Mouse (Mus musculus) stomach, embryonic 14.5 days (tissue): ENCODE measurements at regions not wholly inside any gene's neighbourhood (a gene's known extent, or its start where the extent isn't known, plus 50 kb on each side); places are given as distances from the start of the nearest gene placed in this dataset.

Experiments used
- ATAC-seq: fragments of 200-750 bp; cut with Nextera tagmentation; 2 replicates; pipeline ENCODE4 v1.8.0; 2017; ENCODE audit warnings: low read depth, moderate TSS enrichment; ENCODE audit not compliant: insufficient number of reproducible peaks, insufficient read depth, low FRiP score
- H3K27ac ChIP-seq: fragments of 300-500 bp; sonication (generic); 2 replicates; pipeline ENCODE4 v1.5.1; 2014; ENCODE audit warnings: mild to moderate bottlenecking, low read length, moderate library complexity, mixed read lengths
- H3K27me3 ChIP-seq: fragments of 300-500 bp; sonication (generic); 2 replicates; pipeline ENCODE4 v1.6.1; 2014; ENCODE audit warnings: low read length, control low read depth, mixed read lengths; ENCODE audit not compliant: control insufficient read depth, insufficient read depth
- H3K36me3 ChIP-seq: fragments of 300-500 bp; sonication (generic); 2 replicates; pipeline ENCODE4 v1.6.1; 2014; ENCODE audit warnings: mild to moderate bottlenecking, control low read depth, low read length, moderate library complexity, mixed read lengths; ENCODE audit not compliant: control insufficient read depth, insufficient read depth
- H3K4me1 ChIP-seq: fragments of 300-500 bp; sonication (generic); 2 replicates; pipeline ENCODE4 v1.6.1; 2014; ENCODE audit warnings: low read length, control low read depth, mixed read lengths; ENCODE audit not compliant: control insufficient read depth, insufficient read depth
- H3K4me2 ChIP-seq: fragments of 300-500 bp; sonication (generic); replicated peaks from 2 replicates; pipeline ENCODE4 v1.6.1; 2014; ENCODE audit warnings: low read depth, low read length, control low read depth
- H3K4me3 ChIP-seq: fragments of 300-500 bp; sonication (generic); 2 replicates; pipeline ENCODE4 v1.5.1; 2014; ENCODE audit warnings: low read depth, low read length, control low read depth
- H3K9ac ChIP-seq: fragments of 300-500 bp; sonication (generic); replicated peaks from 2 replicates; pipeline ENCODE4 v1.6.1; 2014; ENCODE audit warnings: low read depth, mild to moderate bottlenecking, control low read depth, low read length, moderate library complexity, mixed read lengths
- H3K9me3 ChIP-seq: fragments of 300-500 bp; sonication (generic); 2 replicates; pipeline ENCODE4 v1.6.1; 2016; ENCODE audit warnings: low read depth, low read length, control low read depth; ENCODE audit not compliant: control insufficient read depth
- WGBS: fragments of 180-500 bp; shearing (Covaris S2); extraction: QIAGEN DNeasy Blood & Tissue Kit; methylation state at CpG from one replicate; pipeline ENCODE4 v1.1.7; 2014; 5-methylcytosine and 5-hydroxymethylcytosine counted together

DNA sequence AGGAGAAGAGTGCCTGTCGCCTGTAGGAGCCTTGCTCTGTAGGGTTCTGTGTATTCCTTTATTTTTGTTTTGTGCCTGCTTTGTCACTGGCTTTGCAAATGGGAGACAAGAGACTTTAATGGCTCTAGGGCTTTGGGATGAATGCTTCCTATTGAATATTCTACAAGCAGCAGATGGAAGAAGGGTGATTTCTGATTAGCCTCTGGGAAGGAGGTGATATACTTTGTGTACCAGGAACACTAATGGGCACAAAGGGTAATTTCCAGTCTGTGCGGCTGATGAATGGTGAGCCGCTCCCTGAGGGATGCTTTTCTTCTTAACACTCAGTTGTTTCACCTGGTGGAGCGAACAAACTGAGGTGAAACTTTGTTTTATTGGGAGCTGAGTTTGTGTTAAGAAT is 435.5 kb downstream of the Bckdhb start:
- H3K27ac ChIP-seq = no peak overlapping the region
- H3K9ac ChIP-seq = no peak overlapping the region
- H3K9me3 ChIP-seq = no peaks in the 10 kb centered on the region
- H3K4me3 ChIP-seq = no peak overlapping the region
- no peaks in the 10 kb centered on the region for H3K27me3 ChIP-seq
- no peak for ATAC-seq
- H3K36me3 ChIP-seq = no peaks in the 10 kb centered on the region
- H3K4me2 ChIP-seq = no peak overlapping the region
- H3K4me1 ChIP-seq = no peaks in the 10 kb centered on the region
- WGBS = 80% methylated on average over 4 of the region's 4 CpGs

DNA sequence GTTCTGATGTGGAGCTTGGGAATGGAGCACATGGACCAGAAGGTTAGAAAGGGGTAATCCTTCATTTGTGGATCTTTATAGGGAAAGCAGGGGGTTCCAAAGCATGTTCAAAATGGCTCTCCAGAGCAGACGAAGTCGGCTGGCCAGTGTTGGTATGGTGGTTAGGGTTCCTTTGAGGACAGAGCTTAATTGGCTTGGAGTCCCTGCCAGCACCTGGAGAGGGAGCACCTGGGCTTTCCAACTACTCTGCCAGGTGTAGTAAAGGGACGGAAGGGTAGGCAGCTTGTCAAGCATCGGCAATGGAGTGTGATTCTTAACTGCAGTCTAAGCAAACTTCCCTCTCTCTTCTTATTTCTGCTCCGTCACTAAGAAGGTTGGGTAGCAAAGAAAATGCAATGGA is 438.5 kb downstream of the Bckdhb start:
- 90% methylated on average over 5 of the region's 5 CpGs for WGBS

DNA sequence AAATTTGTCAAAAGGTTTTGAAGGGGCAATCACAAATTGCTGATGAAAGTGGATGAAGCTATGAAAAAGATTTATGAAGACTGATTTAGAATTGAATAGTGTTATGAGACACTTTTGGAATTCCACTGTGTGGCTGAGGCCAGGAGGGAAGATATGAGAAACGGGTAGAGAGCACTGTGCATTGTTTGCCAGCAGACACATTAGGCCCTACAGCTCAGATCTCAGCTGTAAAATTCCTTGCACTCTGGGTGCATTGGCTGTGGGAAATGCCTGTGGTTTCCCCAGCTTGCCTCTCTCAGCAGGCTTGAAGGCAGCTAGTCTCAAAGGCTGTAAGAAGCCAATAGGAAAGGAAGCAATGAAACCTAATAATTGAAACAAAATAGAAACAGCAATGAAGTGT is 444.3 kb downstream of the Bckdhb start:
- ATAC-seq = no peak
- Histone ChIP-seq H3K36me3 (no peaks in the 10 kb centered on the region), H3K9ac (no peak overlapping the region), H3K27ac (no peak overlapping the region), H3K4me3 (no peak overlapping the region), H3K27me3 (no peaks in the 10 kb centered on the region), H3K4me1 (no peaks in the 10 kb centered on the region), H3K9me3 (no peaks in the 10 kb centered on the region), H3K4me2 (no peak overlapping the region)
- 41% methylated on average over 1 of the region's 1 CpGs for WGBS

More for the DNA sequence above, 438.5 kb downstream of the Bckdhb start:
- Histone ChIP-seq H3K27me3 (no peaks in the 10 kb centered on the region), H3K36me3 (no peaks in the 10 kb centered on the region), H3K4me1 (no peaks in the 10 kb centered on the region), H3K27ac (no peak overlapping the region), H3K4me2 (no peak overlapping the region), H3K4me3 (no peak overlapping the region), H3K9me3 (no peaks in the 10 kb centered on the region), H3K9ac (no peak overlapping the region)
- ATAC-seq = no peak

DNA sequence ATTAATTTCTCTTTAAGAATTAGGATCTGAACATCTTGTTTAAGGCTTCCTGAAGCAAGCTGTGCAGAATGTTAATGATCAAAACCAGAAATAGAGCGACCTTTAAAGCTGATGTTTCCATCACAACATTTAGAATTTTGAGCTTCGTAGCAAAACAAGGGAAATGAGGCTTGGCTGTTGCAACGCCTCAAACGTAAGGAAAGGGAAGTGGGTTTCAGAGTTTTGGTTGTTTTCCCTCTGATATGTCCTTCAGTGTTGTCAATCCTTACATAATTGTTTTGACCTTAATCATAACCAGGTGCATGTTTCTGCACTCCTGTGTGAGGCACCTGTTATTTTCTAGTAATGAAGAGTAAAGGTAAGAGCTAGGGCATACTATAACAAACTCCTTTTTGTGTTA is 445.3 kb downstream of the Bckdhb start:
- no peak overlapping the region for H3K27ac ChIP-seq
- H3K4me1 ChIP-seq = no peaks in the 10 kb centered on the region
- 80% methylated on average over 4 of the region's 4 CpGs for WGBS
- H3K36me3 ChIP-seq = no peaks in the 10 kb centered on the region
- H3K4me2 ChIP-seq = no peak overlapping the region
- ATAC-seq = no peak
- no peaks in the 10 kb centered on the region for H3K9me3 ChIP-seq
- H3K27me3 ChIP-seq = no peaks in the 10 kb centered on the region
- no peak overlapping the region for H3K9ac ChIP-seq
- no peak overlapping the region for H3K4me3 ChIP-seq

DNA sequence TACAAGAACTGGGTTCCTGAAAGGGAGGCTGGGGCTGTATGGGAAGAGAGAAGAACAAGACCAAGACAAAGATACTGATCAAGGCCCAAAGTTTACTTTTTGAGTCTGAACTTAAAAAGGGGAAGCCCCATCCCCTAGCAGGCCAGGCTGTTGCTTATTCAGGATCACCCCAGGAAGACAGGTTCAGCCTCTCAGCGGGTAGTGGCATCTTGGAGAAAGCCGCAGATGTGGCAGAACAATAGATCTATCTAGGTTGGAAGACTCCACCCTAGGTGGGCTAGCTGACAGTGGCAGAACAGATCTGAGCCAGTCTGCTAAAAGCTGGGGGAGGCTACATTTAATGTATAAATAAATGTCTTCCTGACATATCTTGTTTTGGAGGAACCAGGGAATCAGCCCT is 450.8 kb downstream of the Bckdhb start:
- no peaks in the 10 kb centered on the region for H3K4me1 ChIP-seq
- no peaks in the 10 kb centered on the region for H3K27me3 ChIP-seq
- no peak overlapping the region for H3K4me2 ChIP-seq
- no peak overlapping the region for H3K27ac ChIP-seq
- 57% methylated on average over 2 of the region's 2 CpGs for WGBS
- H3K9ac ChIP-seq = no peak overlapping the region
- no peaks in the 10 kb centered on the region for H3K9me3 ChIP-seq
- ATAC-seq = no peak
- H3K4me3 ChIP-seq = no peak overlapping the region
- H3K36me3 ChIP-seq = no peaks in the 10 kb centered on the region

DNA sequence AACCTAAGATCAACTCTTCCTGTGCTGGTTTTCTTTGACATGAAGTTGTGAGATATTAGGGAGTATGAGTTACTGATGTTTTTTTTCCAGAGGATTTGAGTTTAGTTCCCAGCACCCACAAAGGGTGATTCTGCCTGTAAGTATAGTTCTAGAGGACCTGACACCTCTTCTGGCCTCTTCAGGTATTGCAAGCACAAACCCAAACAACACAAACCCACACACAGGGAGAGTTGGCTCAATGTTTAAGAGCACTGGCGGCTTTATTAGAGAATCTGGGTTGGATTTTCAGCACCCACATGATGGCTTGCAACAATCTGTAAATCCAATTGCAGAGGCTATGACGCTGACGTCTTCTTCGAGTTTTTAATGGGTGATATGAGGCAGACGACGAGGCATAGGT is 451.7 kb downstream of the Bckdhb start:
- H3K36me3 ChIP-seq = no peaks in the 10 kb centered on the region
- H3K4me3 ChIP-seq = no peak overlapping the region
- no peaks in the 10 kb centered on the region for H3K4me1 ChIP-seq
- H3K27ac ChIP-seq = no peak overlapping the region
- WGBS = 89% methylated on average over 6 of the region's 6 CpGs
- H3K4me2 ChIP-seq = no peak overlapping the region
- no peak for ATAC-seq
- H3K9me3 ChIP-seq = no peaks in the 10 kb centered on the region
- H3K27me3 ChIP-seq = no peaks in the 10 kb centered on the region
- no peak overlapping the region for H3K9ac ChIP-seq

DNA sequence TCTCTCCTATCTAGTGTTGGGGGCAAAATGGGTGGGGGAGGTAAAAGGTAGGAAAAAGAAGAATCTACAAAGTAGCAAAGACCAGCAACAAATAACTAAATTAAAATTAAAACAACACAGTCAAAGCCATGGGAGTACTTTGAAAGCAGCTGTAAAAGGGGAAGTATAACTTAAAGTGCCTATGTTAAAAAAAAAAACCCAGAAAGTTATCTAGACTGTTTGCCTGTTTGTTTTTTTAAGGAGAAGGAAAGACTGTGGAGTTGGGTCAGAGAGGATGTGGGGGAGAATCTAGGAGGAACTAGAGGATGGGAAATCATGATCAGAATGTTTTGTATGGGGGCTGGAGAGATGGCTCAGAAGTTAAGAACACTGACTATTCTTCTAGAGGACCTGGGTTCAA is 457.0 kb downstream of the Bckdhb start:
- H3K9me3 ChIP-seq = no peaks in the 10 kb centered on the region
- no peak overlapping the region for H3K4me2 ChIP-seq
- ATAC-seq = no peak
- no peak overlapping the region for H3K27ac ChIP-seq
- H3K27me3 ChIP-seq = no peaks in the 10 kb centered on the region
- H3K4me3 ChIP-seq = no peak overlapping the region
- H3K9ac ChIP-seq = no peak overlapping the region
- no peaks in the 10 kb centered on the region for H3K4me1 ChIP-seq
- H3K36me3 ChIP-seq = no peaks in the 10 kb centered on the region

DNA sequence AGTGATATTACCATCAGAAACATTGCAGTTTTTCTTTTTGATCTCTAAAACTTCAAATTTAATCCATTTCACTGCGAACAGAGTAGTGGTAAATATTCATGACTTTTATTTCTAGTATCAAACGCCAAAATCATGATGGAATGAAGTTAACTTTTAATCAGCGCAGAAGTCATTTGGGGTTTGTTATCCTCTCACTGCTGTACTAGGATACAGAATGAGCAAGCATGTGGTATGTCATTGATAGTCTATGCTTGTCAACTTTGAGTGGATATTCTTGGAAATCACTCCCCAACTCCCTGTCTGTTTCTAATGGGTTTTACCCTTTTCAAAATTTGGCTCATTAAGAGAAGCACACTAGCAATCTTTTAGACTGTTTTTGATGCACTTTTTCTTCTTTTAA is 464.9 kb downstream of the Bckdhb start:
- no peak overlapping the region for H3K9ac ChIP-seq
- ATAC-seq = no peak
- no peak overlapping the region for H3K4me3 ChIP-seq
- H3K9me3 ChIP-seq = no peaks in the 10 kb centered on the region
- H3K36me3 ChIP-seq = no peaks in the 10 kb centered on the region
- no peaks in the 10 kb centered on the region for H3K27me3 ChIP-seq
- no peak overlapping the region for H3K27ac ChIP-seq
- no peak overlapping the region for H3K4me2 ChIP-seq
- no peaks in the 10 kb centered on the region for H3K4me1 ChIP-seq
- 92% methylated on average over 3 of the region's 3 CpGs for WGBS

DNA sequence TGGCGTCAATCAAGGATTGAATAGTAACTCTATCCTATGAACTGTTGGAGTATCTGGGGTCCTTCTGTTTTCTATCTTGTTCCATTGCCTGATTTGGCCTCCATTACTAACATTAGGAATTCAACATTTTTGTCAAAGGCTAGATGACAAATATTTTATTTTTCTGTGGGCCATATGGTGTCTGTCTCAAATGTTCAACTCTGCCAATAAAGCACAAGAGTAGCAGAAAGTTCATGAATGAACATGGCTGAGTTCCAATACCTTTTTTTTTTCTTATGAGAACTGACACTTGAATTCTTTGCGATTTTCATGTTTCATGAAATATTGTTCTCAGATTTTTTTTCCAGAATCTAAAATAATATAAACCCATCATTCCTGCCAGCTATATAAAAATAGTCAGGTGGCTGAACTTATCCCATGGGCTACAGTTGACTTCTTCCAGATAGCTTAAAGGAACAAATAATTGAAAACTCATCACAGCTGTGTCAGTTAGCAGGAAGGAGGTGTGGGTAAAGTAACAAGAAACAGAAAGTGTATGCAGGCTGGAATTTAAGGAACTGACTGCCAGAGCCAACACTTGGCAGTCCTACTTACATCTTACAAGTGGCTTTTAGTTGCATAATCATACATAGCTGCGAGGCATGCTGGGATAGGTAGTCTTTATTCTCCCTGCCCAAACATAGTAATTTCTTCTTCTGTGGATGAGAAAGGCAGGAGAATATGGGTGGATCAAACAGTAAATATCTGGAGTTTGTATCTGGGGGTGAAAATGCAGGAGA is 469.8 kb downstream of the Bckdhb start:
- no peaks in the 10 kb centered on the region for H3K36me3 ChIP-seq
- WGBS = 71% methylated on average over 3 of the region's 3 CpGs
- ATAC-seq = no peak
- H3K4me3 ChIP-seq = no peak overlapping the region
- H3K27me3 ChIP-seq = no peaks in the 10 kb centered on the region
- H3K27ac ChIP-seq = no peak overlapping the region
- H3K9me3 ChIP-seq = no peaks in the 10 kb centered on the region
- no peak overlapping the region for H3K4me2 ChIP-seq
- H3K4me1 ChIP-seq = no peaks in the 10 kb centered on the region
- no peak overlapping the region for H3K9ac ChIP-seq
